Mouse (Mus musculus) thymus, postnatal 0 days (tissue): ENCODE measurements around the gene Rtn1. TPM values are rescaled to one million over a fixed set of nuclear protein-coding genes. Genes with fewer than 3 reads are reported as not detected.
"Not testable (repeated sequence)": the region's sequence is repeated elsewhere in the genome, so short reads cannot be mapped to it uniquely, and the experiment has no call there.

ENCODE experiments used
- DNase-seq: peaks from one replicate; pipeline ENCODE4 v3.0.0-alpha.2; 2015; ENCODE audit warnings: low spot score
- polyA plus RNA-seq: library from polyadenylated mRNA; unstranded; fragments of >200 nt; fragmentation: Nextera tagmentation; extraction: Ambion mirVana; gene quantifications from 2 replicates; pipeline ENCODE4 v1.2.1, GENCODE M21; 2015

Rtn1 gene
- polyA plus RNA-seq, 1 experiment from 2014 or later = 0.75 TPM

DNA sequence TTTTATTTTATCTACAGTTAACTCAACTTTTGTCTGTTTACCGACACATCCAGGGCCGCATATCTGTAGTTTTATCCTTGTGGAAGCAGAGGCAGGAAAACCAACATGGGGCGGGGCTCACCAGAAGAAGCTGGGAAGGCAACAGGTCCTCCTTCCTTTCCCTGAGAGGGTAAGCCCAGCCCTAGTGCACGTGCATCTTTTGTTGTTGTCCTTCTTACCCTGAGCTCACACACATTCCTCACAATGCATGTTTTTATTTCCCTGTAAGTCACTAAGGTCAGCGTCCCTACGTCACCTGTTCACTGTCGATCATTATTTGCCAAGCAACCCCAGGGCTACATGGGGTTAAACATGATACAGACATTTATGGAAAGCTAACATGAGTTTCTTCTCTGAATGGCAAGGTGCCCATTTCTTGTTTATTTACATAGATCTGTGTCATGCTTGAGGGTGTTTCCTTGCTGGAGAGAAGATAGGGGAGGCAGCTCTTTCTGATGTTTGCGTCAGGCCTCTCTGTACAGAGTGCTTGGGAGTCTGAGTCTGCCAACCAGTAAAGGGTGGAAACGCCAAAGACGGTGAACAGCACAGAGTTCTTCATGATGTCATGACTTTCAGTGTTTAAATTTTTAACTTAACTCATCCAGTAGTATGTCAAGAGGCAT is 84.5 kb downstream of the Rtn1 start:
- no peak for DNase-seq

DNA sequence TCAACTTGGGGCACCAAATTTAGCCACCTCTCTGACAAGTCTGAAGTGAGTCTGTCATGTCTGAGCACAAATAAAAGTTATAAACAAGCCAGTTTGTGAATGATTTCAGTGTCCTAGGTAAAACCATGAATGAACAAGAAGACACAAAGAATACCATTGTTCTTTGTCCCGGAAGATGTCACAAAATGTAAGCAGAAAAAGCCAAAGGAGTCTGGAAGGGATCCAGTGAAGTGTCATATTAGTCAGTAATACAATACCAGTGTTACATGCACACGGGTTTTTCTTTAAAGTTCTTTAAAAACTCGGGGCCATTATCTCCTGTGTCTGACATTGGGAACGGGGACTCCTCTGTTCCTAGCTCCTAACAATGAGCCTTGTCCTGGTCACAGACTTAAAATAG is 85.1 kb downstream of the Rtn1 start:
- no peak for DNase-seq

DNA sequence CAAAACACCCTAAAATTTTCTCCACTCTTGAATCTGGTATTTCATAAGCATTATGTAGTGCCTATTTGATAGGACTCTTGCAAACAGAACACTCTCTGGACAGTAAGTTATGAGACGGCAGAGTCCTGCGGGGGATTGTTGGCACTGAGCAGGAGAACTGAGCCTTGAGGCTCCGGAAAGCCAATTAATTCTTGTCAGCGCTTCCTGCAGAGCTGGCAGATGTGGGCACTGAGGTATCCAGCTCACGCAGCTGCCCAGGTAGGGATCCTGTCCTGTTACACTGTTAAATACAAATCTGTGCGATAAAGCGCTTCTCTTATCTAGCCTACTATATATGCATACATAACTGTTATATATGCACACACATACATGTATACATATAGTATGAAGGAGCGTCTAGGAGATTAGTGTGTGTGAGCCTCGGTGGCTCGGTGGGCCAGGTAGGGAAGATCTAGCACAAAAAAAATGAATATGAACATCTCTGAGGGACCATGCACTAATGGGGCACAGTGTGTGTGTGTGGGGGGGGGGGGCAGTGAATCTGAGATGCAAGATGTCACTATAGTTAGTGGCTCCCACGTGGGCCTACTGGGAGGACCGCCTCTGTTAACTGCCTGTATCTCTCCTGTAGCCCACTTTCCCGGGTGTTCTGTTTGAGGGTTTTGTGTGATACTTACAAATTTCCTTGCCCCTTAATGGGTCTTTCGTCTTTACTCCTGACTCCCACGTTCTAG is 93.0 kb downstream of the Rtn1 start:
- no peak for DNase-seq

DNA sequence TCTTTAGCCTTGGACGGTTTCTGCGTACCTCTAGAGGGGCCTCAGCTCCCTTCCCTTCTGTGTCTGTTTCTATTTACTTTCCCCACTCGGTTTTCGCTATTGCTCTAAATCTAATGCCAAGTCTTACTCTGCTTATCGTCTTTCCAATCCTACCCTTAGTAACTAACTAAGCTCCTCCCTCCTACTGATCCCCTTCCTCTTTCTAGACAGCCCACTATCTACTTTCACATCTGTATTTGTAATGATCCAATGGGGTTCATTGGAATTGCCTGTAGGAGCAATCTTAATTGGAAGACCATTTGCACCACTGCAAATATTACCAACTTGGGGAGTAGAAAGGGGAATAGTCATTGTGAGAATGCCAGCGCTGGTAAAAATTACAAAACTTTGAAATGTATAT is 98.0 kb downstream of the Rtn1 start:
- no peak for DNase-seq

DNA sequence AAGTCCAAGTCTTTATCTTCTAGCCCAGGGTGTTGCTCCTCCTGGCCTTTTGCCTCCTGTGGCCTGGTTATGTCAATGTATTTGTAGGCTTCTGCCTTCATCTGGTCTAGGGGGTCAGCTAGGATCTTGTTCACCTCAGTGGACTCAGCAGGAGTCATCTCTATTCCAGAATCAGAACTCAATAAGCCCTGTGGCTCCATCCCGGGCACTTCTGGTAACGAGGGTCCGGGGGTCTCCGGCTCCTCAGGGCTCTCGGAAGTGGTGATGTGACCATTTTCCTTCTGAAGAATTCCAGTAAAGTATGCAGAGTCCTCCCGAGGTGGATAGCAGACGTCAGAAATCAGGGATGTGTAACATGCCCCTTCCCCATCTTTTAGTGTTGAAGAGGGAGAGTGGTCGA is 100.3 kb downstream of the Rtn1 start:
- no peak for DNase-seq

DNA sequence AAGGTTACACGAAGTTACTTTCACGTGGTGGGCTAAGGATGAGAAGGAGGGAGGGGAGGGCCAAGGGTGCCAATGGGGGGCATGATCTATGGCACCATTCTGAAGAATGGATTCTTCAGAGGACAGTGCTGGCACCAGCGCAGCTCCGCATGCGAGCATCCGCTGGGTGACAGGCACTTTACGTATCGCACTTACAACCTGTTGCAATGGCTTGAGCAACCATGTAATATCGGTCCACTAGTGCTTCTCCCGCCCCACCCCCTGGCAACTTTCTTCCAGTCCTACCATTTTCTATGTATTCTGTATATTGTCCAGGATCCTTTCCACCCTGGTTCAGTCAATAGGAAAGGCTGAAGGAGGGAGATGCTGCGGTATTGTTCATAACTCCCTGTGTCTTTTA is 102.6 kb downstream of the Rtn1 start:
- DNase-seq = no peak

DNA sequence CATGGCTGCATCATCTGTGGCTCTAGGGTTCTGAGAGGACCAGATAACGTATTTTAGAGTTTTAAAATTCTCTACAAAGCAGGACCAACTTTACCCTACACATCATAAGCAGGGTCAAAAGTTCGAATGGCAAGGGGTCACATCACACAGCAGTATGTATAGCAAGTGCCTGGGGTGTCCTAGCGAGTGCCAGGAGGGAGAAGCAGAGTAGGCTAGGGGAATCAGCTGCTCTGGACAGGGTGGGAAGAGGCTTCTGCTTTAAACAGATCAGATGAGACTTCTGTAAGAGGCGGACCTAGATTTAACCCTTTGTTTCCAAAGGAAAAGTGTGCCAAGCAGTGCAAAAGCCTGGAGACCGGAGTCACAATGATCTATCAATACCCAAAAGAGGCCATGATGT is 103.4 kb downstream of the Rtn1 start:
- no peak for DNase-seq

DNA sequence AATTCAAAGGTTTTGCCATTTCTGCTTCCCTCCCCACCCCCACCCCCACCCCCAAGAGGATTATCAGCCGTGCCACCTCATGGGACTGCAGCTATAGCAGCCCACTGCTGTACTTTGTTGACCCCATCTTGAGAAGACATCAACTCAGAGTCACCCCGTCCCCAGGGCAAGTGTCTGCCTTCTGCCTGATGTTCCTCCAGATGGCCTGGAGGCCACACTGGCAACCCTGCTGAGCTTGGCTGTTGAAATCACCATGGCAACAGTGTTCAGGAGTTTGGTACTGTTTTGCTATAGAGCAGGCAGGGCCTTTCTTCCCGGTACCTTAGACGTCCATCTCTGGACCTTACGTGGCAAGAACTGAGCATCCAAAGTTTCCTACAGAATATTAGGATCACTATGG is 103.9 kb downstream of the Rtn1 start:
- no peak for DNase-seq

DNA sequence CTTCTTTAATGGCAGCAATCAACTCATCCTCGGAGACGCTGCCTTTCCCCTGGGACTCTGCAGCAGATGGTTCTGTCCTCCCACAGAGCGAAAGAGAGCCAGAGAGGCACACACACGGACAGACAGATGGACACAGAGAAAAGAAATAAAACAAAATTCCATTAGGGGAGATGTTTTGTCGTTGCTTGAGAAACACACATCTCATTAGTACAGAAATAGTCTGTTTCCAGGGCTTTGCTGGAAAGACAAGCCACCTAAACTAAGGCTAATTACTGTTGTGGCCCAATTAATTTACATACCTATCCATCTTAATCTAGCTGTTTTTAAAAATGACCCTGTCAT is 104.5 kb downstream of the Rtn1 start:
- DNase-seq = no peak

DNA sequence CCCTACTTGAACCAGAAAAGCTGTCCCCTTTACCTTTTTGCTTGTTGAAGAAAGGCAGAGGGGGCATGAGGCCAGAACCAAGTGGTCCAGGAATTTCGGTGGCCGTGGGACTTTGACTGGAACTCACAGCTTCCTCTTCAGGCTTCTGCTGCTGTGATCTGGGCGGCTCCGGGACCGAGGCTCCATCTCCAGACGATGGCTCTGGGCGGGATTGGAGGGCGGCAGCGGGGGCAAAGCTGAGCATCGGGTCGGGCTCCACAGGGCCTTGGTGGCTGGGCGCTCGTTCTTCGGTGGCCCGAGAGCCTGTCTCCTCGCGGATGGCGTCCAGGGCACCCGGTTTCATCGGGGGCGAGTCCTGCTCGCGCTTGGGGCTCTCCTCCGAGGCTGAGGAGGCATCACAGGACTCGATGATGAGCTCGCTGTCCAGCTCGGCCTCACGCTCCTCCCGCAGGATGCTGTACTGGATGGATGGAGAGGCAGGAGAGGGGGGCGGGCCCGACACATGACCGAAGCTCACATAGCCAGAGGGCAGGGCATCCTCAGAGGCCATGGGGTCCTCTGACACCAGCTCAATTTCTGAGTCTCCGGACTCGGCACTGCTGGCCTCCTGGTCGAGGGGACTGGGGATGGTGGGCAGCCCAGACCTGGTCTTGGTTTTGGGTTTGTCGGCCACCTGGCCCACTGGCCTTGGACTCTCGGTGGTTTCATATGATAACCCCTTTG is 105.1 kb downstream of the Rtn1 start:
- DNase-seq = no peak

DNA sequence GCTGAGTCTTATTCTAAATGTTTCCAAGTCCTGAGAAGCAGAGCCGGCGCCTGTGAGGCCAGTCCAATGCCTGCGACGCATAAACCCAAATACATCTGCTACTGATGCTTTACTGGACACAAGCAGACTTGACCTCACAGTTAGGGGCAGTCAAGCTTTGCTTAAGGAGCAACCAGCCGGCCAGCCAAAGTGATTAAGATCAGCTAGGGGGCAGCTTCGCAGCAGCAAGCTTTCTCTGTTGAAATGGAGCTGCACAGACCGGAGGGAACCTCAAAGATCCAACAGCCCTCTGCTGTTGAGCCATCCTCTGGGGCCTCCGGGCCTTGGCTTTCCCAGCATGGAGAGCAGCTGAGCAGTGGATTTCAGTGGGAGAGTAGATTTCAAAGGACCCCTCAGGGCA is 107.4 kb downstream of the Rtn1 start:
- DNase-seq = no peak

DNA sequence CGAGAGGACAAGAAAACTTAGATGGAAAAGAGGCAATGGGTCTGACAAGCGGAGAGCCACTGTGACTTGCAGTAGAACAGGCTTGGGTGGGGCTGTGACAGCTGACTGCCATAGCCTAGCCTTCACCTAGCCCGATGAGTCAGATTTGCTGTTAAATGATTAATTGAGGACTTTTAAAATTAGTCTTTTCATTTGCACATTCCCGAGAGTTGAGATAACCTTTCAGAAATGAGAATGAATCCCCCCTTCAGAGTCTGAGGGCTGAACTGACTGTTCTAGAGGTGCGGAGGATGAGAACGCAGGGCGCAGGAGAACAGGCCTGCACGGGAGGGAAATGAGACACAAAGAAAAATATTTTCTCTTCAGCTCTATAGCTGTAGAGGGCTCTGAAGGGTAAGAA is 107.9 kb downstream of the Rtn1 start:
- DNase-seq = no peak

DNA sequence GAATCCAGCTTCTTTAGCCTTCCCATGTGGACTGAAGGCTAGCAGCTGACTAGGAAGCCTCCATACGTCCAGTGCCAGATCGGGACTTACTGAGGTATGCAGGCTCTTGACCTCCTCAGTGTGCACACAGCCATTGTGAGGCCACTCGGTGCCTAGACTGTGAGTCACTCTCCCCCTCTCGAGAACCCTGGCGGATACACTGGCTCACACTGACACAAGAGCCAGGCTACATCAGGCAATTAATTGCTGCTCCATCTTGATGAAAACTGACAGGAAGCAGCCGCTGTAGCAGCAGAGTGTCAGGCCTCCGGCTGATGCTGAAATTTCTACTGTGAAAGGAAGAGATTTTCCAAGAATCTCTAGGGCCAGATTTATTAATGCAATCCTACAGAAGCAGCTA is 110.6 kb downstream of the Rtn1 start:
- no peak for DNase-seq

DNA sequence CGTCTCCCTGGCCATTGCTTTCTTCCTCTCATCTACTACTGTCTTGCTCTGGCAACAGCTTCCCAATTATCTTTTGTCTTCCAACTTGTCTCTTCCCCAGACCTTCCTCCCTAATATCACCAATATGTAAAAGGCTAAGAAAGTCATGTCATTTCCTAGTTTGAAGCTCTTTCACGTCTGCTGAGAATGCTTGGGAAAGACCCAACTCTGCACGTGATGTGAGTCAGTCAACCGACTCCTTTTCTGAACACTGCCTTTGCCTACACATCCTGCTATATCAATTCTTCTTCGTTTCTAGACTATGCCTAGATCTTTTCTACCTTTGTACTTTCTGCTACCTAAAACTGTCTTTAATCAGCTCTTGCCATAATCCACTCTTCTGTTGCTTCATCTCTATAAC is 112.3 kb downstream of the Rtn1 start:
- DNase-seq = no peak

DNA sequence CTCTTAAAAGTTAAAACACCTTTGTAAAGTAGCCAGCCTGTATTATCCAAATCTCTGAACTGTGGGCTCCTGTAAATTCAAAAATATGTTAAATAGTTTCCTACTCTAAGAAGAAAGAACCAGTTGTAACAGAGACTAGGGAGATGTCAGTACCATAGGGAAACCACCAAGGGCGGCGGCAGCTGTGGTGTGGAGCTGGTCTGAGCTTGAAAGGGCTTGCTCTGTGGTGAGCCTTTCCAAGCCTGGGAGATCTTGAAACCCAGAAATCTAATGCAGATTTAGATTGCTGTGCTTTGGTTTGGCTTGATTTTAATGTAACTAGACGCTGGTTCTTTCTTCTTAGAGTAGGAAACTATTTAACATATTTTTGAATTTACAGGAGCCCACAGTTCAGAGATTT is 115.7 kb downstream of the Rtn1 start:
- DNase-seq = not testable (repeated sequence)

DNA sequence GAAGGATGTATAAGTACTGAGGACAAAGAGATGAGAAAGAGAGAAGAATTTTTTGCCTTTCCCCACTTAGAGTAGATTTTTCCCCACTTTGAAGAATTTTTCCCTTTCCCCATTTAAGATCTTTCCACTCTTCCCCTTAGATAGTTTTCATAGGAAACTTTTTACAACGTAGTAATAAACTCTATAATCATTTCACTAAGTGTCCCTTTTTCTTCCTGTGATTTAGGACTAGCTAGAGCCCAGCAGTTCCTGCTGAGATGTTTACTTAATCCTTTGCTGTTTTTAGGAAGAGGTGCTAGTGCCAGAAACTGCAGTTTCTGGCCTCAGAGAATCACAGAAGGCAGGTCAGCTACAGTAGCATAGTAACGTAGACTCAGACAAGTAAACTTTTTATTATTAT is 116.3 kb downstream of the Rtn1 start:
- DNase-seq = no peak

DNA sequence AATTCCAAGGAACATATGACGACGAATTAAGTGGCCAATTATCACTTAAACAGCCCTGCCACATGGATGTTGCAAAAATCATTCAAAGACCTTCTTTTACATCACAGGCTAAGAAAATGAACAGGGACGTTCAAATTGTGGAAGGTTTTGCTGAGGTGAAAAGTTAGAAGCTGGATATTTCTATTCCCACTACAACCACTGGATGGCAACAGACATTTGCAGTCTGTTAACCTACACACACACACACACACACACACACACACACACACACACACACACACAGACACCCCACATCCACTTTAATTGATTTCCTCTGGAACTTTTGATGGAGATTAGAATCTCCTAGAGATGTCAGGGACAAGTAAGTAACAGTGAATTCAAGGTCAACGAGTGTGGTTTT is 117.6 kb downstream of the Rtn1 start:
- DNase-seq = no peak

DNA sequence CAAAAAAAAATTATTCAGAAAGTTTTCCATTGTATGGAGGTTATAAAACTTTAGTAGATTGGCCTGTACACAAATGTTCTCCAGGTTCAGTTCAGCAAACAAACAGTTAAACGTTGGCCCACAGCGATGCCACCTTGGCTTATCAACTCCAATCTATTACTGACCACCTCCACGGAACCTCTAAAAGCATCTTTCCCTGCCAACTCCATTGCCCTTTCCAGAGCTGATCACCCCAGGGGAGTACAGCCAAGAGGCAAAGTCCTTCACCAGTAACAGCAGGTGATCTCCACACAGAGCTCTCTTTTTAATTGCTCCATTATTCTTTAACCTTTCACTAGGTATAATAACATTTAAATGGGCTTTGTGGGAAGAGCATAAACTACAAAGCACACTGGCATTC is 120.6 kb downstream of the Rtn1 start:
- no peak for DNase-seq

DNA sequence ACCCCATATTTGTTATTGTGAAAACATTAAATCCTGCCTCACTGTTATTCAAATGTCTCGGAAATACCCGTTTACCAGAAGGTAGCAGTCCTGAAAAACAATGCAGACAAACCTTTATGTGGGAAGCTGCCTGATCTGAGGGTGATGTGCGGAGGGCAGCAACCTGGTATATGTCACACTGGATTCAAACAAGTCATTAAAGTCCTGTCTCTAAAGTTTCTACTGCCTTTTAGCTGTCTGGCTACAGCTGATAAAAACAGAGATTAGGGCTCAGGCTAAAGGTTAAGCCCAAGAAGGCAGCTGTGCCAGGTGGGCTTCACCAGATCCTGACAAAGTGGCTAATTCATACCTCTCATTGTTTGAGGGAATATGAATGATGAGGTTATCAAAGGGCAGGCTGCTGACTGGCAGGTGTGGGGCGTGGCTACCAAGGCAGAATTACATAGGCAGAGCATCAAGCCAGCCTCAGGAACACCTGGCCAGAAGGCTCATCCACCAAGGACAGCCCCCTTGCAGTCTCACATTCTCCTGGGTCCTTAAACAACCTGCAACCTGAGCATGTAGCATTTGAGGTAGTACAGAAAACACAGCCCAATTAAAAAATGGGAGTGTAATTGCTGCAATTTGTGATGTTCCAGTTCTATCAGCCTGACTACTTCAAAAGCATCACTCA is 121.4 kb downstream of the Rtn1 start:
- DNase-seq = no peak

DNA sequence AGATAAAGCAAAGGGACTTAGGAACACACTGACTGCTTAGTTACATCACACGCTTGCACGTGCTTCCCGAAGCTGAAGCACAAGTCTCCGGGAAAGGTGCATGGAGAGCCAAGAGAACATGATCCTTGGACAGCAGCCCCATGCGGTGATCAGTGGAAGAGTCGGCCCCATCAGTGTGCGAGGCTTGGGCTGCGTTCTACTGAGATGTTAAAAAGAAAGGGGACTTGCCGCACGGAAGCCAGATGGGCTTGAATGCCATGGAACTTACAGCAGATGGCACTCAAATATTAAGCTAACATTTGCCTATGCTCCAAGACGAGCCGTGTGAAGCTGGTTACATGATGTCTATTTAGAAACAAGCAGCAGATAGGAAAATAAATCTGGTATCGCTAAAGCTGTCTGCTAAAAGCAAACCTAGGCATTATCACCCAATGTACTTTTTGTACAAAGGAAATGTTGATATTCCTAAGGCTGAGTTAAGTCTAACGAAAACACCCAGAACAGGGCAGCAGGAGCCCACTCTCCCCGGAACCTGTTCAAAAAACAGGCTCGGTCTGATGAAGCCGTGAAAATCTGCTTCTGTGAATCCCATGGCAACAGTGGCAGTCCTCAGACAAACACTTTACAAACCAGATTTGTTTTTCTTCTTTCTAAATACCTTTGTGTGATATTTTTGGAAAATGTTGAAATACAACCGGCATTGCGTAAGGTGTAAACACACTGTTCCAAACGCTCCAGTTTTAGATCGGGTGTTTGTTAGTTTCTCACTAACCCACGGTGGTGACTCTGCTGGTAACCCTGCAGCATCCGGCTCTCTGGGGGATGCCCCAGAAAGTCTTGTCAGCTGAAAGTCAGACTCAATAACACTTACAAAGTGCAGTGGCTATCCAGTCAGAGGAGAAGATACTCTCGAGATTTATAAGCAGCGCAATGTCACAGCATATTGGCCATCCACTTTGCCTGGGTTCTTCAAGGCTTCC is 123.2 kb downstream of the Rtn1 start:
- no peak for DNase-seq

DNA sequence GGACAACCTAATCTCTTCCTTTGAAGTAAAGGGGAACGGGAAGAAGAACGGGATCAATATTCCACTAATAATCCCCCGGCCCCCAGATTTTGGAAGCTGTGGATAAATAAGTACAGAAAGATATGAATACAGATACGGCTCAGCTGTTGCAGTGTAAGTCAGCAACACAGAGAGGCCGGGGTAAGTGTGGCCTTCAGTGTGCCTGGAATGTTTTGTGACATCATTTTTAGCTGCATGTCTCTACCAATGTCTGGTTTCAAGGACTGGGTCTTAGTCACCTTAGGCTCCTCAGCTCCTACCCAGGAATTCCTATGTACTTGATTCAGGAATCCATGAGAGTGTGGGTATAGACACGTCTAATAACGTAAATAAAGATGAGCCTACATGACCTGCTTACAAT is 124.3 kb downstream of the Rtn1 start:
- DNase-seq = no peak
